Mouse (Mus musculus): ENCODE results near the gene Gm49369.

The Gm49369 gene

GRCm38 (mm10) chr7:142394261-142395190 lies 12.1 kb upstream of the Gm49369 start:
- DNase-seq (ENCODE audit: low spot score in 2 of 2), result no peak

GRCm38 (mm10) chr7:142393191-142393590 lies 10.7 kb upstream of the Gm49369 start:
- no peak for DNase-seq (ENCODE audit: low spot score in 2 of 2)

- DNase-seq (ENCODE audit: low spot score in 2 of 2), result no peak
Observed at GRCm38 (mm10) chr7:142391609-142392008, 9.1 kb upstream of the Gm49369 start.

GRCm38 (mm10) chr7:142391108-142391507 lies 8.6 kb upstream of the Gm49369 start:
- no peak for DNase-seq (ENCODE audit: low spot score in 2 of 2)

GRCm38 (mm10) chr7:142389961-142390650 lies 7.6 kb upstream of the Gm49369 start:
- DNase-seq (ENCODE audit: low spot score in 2 of 2), result no peak

GRCm38 (mm10) chr7:142388740-142389139 lies 6.3 kb upstream of the Gm49369 start:
- no peak for DNase-seq (ENCODE audit: low spot score in 2 of 2)

- no peak for DNase-seq (ENCODE audit: low spot score in 2 of 2)
Observed at GRCm38 (mm10) chr7:142388198-142388597, 5.7 kb upstream of the Gm49369 start.

- peak; percentile 96 to 97 for DNase-seq (ENCODE audit: low spot score in 2 of 2)
Observed at GRCm38 (mm10) chr7:142387419-142388148, 5.1 kb upstream of the Gm49369 start, which contains the start of gene Ctsd. Gene Ctsd (minus strand): TSS chr7:142388038.

GRCm38 (mm10) chr7:142386621-142387201 lies 4.2 kb upstream of the Gm49369 start:
- no peak for DNase-seq (ENCODE audit: low spot score in 2 of 2)

- DNase-seq (ENCODE audit: low spot score in 2 of 2), result no peak
Observed at GRCm38 (mm10) chr7:142385742-142386403, 3.4 kb upstream of the Gm49369 start.

- DNase-seq (ENCODE audit: low spot score in 2 of 2), result no peak
Observed at GRCm38 (mm10) chr7:142384306-142384705, 1.8 kb upstream of the Gm49369 start.

- DNase-seq (ENCODE audit: low spot score in 2 of 2), result no peak
Observed at GRCm38 (mm10) chr7:142381175-142381574, 1.3 kb downstream of the Gm49369 start.

- DNase-seq (ENCODE audit: low spot score in 2 of 2), result no peak
Observed at GRCm38 (mm10) chr7:142379186-142379585, 3.3 kb downstream of the Gm49369 start.

GRCm38 (mm10) chr7:142377233-142377925 lies 5.1 kb downstream of the Gm49369 start:
- no peak for DNase-seq (ENCODE audit: low spot score in 2 of 2)

- no peak for DNase-seq (ENCODE audit: low spot score in 2 of 2)
Observed at GRCm38 (mm10) chr7:142376096-142376495, 6.4 kb downstream of the Gm49369 start.

- DNase-seq (ENCODE audit: low spot score in 2 of 2), result no peak
Observed at GRCm38 (mm10) chr7:142375261-142375724, 7.2 kb downstream of the Gm49369 start.

GRCm38 (mm10) chr7:142374413-142375015 lies 8.0 kb downstream of the Gm49369 start:
- no peak for DNase-seq (ENCODE audit: low spot score in 2 of 2)

GRCm38 (mm10) chr7:142373641-142374412 lies 8.6 kb downstream of the Gm49369 start, which contains the start of gene Ifitm10:
Gene Ifitm10 (minus strand): TSS chr7:142373753.
- no peak for DNase-seq (ENCODE audit: low spot score in 2 of 2)

- no peak for DNase-seq (ENCODE audit: low spot score in 2 of 2)
Observed at GRCm38 (mm10) chr7:142373039-142373438, 9.4 kb downstream of the Gm49369 start.

Data from right cerebral cortex, postnatal 36 days (tissue).